Mouse (Mus musculus) cerebellum, postnatal 14 days (tissue): ENCODE data around the gene Trim17.

Experiments
- DNase-seq, 2 experiments: peaks; one replicate each; pipeline ENCODE4 v3.0.0; 2021; ENCODE audit warnings: mixed read lengths in 2 of 2

The Trim17 gene

GRCm38 (mm10) chr11:58954420-58955142 lies at the start of gene Trim17, which contains the start of gene Hist3h2a:
TSS of gene Trim17 (plus strand) at chr11:58954685.
TSS of gene Hist3h2a (plus strand) at chr11:58954685.
- DNase-seq: peak; percentile 91 to 96

- peak; percentile 23 to 27 for DNase-seq
Observed at GRCm38 (mm10) chr11:58904838-58905237, 49.6 kb upstream of the Trim17 start.

- no peak for DNase-seq
Observed at GRCm38 (mm10) chr11:58913776-58914175, 40.7 kb upstream of the Trim17 start.

GRCm38 (mm10) chr11:58914461-58915028 lies 39.9 kb upstream of the Trim17 start:
- DNase-seq: peak; percentile 63 to 68

GRCm38 (mm10) chr11:58916879-58917744 lies 37.4 kb upstream of the Trim17 start:
- DNase-seq: peak; percentile 46 to 73

- no peak for DNase-seq
Observed at GRCm38 (mm10) chr11:58917745-58918366, 36.6 kb upstream of the Trim17 start, which contains the start of gene Btnl10. TSS of gene Btnl10 (plus strand) at chr11:58917908.

GRCm38 (mm10) chr11:58918759-58919158 lies 35.7 kb upstream of the Trim17 start:
- DNase-seq: no peak

GRCm38 (mm10) chr11:58922420-58922819 lies 32.1 kb upstream of the Trim17 start:
- DNase-seq: no peak

GRCm38 (mm10) chr11:58926651-58927050 lies 27.8 kb upstream of the Trim17 start:
- no peak for DNase-seq

GRCm38 (mm10) chr11:58927053-58927452 lies 27.4 kb upstream of the Trim17 start:
- DNase-seq: no peak

GRCm38 (mm10) chr11:58927790-58928651 lies 26.5 kb upstream of the Trim17 start:
- peak; percentile 71 to 82 for DNase-seq

- DNase-seq: no peak
Observed at GRCm38 (mm10) chr11:58929055-58929454, 25.4 kb upstream of the Trim17 start.

- no peak for DNase-seq
Observed at GRCm38 (mm10) chr11:58929641-58930040, 24.8 kb upstream of the Trim17 start.

GRCm38 (mm10) chr11:58930254-58930653 lies 24.2 kb upstream of the Trim17 start:
- no peak for DNase-seq

- no peak for DNase-seq
Observed at GRCm38 (mm10) chr11:58931576-58931975, 22.9 kb upstream of the Trim17 start.

GRCm38 (mm10) chr11:58937909-58938308 lies 16.6 kb upstream of the Trim17 start:
- DNase-seq: peak; percentile 45 to 50

- peak; percentile 94 to 96 for DNase-seq
Observed at GRCm38 (mm10) chr11:58938322-58939087, 16.0 kb upstream of the Trim17 start, which contains the start of gene Rnf187. TSS of gene Rnf187 (minus strand) at chr11:58938916.

GRCm38 (mm10) chr11:58939088-58939439 lies 15.4 kb upstream of the Trim17 start:
- no peak for DNase-seq

GRCm38 (mm10) chr11:58944136-58944535 lies 10.3 kb upstream of the Trim17 start:
- no peak for DNase-seq

GRCm38 (mm10) chr11:58947306-58947705 lies 7.2 kb upstream of the Trim17 start:
- peak in 1 of 2 experiments; percentile 38 for DNase-seq
